Mouse (Mus musculus): Measurements from ENCODE around the gene Sdhaf4.
A peak's percentile ranks its signal among the peaks of the same experiment; 100 is the strongest.

Sdhaf4 gene

GRCm38 (mm10) chr1:23953921-23954320, 51.5 kb downstream of the Sdhaf4 start:
- peak; percentile 11 to 16 for DNase-seq

DNA sequence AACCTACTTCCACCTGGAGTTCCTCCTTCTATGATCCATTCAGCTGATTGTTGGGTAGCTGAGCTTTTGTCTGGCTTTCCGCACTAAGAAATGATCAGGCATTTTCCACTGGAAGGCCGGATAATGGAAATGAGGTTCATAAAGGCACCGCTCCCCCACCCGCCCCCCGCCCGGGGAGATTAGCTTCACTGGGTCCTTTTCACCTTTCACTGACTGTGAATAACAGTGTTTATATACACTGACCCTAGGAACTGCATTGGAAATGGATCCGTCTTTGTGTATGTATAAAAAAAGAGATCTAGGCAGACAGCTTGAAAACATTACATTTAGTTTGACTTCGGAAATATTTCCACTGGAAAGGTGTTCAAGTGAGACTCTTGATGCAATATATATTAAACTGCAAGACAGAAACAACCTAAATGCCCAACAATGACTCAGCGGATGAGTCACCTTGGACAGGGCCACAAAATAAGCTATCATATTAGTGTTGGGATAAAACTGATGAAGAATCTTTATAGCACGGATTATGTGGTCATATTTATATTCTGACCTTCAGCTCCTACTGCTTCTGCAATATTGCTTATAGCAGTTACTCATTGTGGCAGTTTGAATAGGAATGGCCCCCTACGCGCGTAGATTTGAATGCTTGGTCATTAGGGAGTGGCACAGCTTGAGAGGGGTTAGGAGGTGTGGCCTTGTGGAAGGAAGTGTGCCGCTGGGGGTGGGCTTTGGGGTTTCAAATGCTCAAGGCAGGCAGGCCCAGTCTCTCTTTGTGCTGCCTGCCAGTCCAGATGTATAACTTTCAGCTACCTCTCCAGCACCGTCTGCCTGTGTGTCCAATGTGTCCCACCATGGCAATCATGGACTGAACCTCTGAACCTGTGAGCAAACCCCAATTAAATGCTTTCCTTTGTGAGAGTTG, 56.4 kb downstream of the Sdhaf4 start:
- DNase-seq = no peak

DNA sequence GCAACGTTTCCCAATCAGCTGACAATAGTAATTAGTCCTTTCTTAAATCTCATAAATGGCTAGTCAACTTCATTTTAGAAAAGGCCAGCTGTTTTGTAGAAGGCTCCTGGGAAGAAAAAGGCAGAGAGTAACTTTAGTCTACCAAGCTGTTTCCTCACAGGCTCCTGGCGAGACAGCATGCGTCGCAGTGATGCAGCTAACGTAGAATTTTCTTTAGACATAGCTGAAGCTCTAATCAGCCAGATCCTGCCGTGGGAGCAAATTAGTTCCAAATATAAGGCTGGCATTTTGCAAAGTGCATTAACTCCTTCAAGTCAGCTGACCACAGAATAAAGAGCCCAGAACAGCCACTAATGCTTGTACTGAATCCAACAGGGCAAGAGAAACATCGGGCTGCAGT, 57.2 kb downstream of the Sdhaf4 start:
- no peak for DNase-seq

All from cerebellum, postnatal 10 days (tissue).